Mouse (Mus musculus): ENCODE measurements around the gene Cycs. TPM values are rescaled to one million over a fixed set of nuclear protein-coding genes. Genes with fewer than 3 reads are reported as not detected.

Gene Cycs
- polyA plus RNA-seq (2016; fragmentation: Nextera tagmentation; extraction: Ambion mirVana): 67.5 and 70.3 TPM in 2 replicates

DNA sequence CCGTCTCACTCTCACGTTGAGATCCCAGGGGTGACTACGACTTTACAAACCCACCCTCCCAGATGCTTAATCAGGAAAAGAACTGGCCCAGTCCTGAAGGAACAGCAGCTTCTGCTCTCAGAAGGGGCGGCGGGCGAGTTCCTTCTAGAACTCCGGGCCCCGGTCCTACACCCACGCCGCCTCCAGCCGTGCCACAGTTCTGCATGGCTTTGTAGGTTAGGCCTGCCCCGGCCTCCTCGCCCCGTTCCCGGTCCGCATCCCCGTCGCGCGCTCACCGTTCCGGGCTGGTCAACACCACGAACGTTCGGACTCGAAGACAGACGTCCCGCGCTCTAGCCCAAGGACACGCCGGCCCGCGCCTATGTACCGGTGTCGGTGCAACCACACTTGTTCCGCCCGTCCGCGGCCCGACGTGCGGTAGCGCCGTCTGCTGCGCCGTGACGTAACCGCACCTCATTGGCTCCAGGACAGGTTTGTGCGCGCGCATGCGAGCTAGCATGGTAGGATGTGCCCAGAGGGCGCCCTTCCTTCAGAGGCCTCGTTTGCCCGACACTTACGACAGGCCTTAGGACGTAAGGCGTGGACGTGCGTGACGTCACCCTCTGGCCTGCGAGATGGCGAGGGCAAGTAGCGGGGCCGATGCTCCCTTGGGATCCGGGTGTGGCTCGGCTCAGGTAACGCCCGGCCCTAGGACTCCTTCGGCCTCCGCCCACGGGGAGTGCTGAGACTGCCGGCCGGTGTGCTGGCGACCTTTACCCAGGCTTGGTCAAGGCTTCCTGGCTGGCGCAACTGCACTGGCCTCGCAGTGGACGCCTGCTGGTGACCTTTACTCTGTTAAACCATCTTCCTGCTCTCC lies at the start of gene Cycs:
Cycs (minus strand) TSS at position 398 of the 856 bp plus-strand sequence.
- peaks cover 12% of the 10 kb centered on the region for H3K4me1 ChIP-seq
- WGBS: under 1% methylated on average over 78 of the region's 78 CpGs
- H3K9ac ChIP-seq (replicated peaks): peak within 1 kb of the TSS; percentile 81
- peak within 1 kb of the TSS; percentile 91 for H3K4me2 ChIP-seq (replicated peaks)
- H3K27ac ChIP-seq (replicated peaks): peak within 1 kb of the TSS; percentile 78
- H3K9me3 ChIP-seq: no peaks in the 10 kb centered on the region
- no peaks in the 10 kb centered on the region for H3K27me3 ChIP-seq
- peak; percentile 99 for ATAC-seq (ENCODE audit: low FRiP score, low read depth)
- H3K4me3 ChIP-seq: peak within 1 kb of the TSS; percentile 66
- peaks cover 16% of the 10 kb centered on the region for H3K36me3 ChIP-seq

- no peak for ATAC-seq (ENCODE audit: low FRiP score, low read depth)
- Histone ChIP-seq H3K36me3 (no peaks in the 10 kb centered on the region), H3K4me3 (no peak overlapping the region), H3K27me3 (no peaks in the 10 kb centered on the region), H3K4me2 (replicated peaks) (no peak overlapping the region), H3K9ac (replicated peaks) (no peak overlapping the region), H3K4me1 (no peaks in the 10 kb centered on the region), H3K9me3 (no peaks in the 10 kb centered on the region), H3K27ac (replicated peaks) (no peak overlapping the region)
- WGBS: 29% methylated on average over 4 of the region's 4 CpGs
Measured at GRCm38 (mm10) chr6:50601620-50602019, 35.3 kb upstream of the Cycs start.

GRCm38 (mm10) chr6:50598560-50598959 lies 32.2 kb upstream of the Cycs start:
- Histone ChIP-seq H3K4me2 (replicated peaks) (no peak overlapping the region), H3K4me3 (no peak overlapping the region), H3K27ac (replicated peaks) (no peak overlapping the region), H3K36me3 (no peaks in the 10 kb centered on the region), H3K4me1 (peaks cover 4% of the 10 kb centered on the region), H3K27me3 (peaks cover 15% of the 10 kb centered on the region), H3K9ac (replicated peaks) (no peak overlapping the region), H3K9me3 (no peaks in the 10 kb centered on the region)
- no peak for ATAC-seq (ENCODE audit: low FRiP score, low read depth)
- WGBS: 73% methylated on average over 5 of the region's 5 CpGs

DNA sequence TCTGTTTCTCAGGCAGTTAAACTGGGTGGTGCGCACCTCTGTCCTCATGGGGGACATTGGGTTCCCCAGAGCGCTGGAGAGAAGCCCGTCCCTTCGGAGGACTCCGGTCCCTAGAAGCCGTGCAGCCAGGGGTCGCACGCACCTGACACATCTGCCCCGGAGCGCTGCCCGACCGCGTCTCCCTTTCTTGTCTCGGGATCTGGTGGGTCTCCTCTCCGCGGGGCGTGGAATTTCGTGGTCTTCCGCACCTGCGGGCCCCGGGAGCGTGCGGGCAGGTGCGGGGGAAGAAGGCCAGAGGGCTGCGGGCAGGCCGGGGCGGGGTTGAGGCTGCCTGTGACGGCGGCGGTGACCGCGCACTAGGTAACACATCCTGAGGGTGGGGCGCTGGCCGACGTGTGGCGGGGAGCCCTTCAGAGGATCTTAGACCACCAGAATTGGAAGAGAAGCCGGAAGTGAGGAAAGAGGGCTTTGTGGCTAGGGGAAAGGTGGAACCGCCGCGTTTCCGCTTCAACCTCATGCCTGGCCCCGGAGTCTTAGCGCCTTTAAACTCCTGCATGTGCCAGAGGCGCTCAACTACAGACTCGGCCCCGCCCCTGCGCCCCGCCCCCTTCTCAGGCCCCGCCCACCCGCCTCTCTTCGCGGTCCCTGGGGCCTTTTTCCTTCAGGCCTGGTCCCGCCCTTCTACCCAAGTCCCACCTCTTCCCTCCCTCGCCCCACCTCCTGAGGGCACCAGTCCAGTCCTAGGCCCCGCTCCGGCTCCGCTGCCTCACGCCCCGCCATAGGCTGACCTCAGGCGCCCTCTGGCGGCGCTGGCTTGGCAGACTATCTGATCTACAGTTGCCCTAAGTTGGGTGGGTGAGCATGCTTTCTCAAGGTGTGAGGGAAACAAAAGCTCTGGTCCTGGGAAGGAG lies 30.2 kb upstream of the Cycs start, which contains the start of gene 4921507P07Rik:
4921507P07Rik (minus strand) TSS at position 332 of the 911 bp plus-strand sequence.
- 1% methylated on average over 53 of the region's 62 CpGs for WGBS
- Histone ChIP-seq H3K4me1 (peaks cover 4% of the 10 kb centered on the region), H3K4me2 (replicated peaks) (peak within 1 kb of the TSS; percentile 98), H3K36me3 (no peaks in the 10 kb centered on the region), H3K4me3 (peak within 1 kb of the TSS; percentile 67), H3K9me3 (no peaks in the 10 kb centered on the region), H3K27me3 (peaks cover 15% of the 10 kb centered on the region), H3K27ac (replicated peaks) (no peak within 1 kb of the TSS), H3K9ac (replicated peaks) (peak within 1 kb of the TSS; percentile 73)
- peak; percentile 97 for ATAC-seq (ENCODE audit: low FRiP score, low read depth)

GRCm38 (mm10) chr6:50594372-50594771 lies 28.0 kb upstream of the Cycs start:
- Histone ChIP-seq H3K36me3 (no peaks in the 10 kb centered on the region), H3K4me1 (peaks cover 4% of the 10 kb centered on the region), H3K9me3 (no peaks in the 10 kb centered on the region), H3K27ac (replicated peaks) (no peak overlapping the region), H3K27me3 (peaks cover 15% of the 10 kb centered on the region), H3K4me2 (replicated peaks) (no peak overlapping the region), H3K4me3 (no peak overlapping the region), H3K9ac (replicated peaks) (no peak overlapping the region)
- 86% methylated on average over 2 of the region's 2 CpGs for WGBS
- ATAC-seq (ENCODE audit: low FRiP score, low read depth): no peak

- no peak overlapping the region for H3K27ac ChIP-seq (replicated peaks)
- no peak overlapping the region for H3K4me3 ChIP-seq
- no peaks in the 10 kb centered on the region for H3K9me3 ChIP-seq
- no peak overlapping the region for H3K9ac ChIP-seq (replicated peaks)
- H3K4me2 ChIP-seq (replicated peaks): no peak overlapping the region
- no peak for ATAC-seq (ENCODE audit: low FRiP score, low read depth)
- H3K4me1 ChIP-seq: peaks cover 4% of the 10 kb centered on the region
- peaks cover 15% of the 10 kb centered on the region for H3K27me3 ChIP-seq
- WGBS: 64% methylated on average over 10 of the region's 10 CpGs
- H3K36me3 ChIP-seq: no peaks in the 10 kb centered on the region
Measured at GRCm38 (mm10) chr6:50593334-50593845, 27.1 kb upstream of the Cycs start.

GRCm38 (mm10) chr6:50590234-50590633 lies 23.9 kb upstream of the Cycs start:
- Histone ChIP-seq H3K27ac (replicated peaks) (no peak overlapping the region), H3K4me2 (replicated peaks) (no peak overlapping the region), H3K4me3 (no peak overlapping the region), H3K9me3 (no peaks in the 10 kb centered on the region), H3K9ac (replicated peaks) (no peak overlapping the region), H3K36me3 (no peaks in the 10 kb centered on the region), H3K4me1 (no peaks in the 10 kb centered on the region), H3K27me3 (peaks cover 5% of the 10 kb centered on the region; the same call in 1 of the 2 replicates)
- ATAC-seq (ENCODE audit: low FRiP score, low read depth): no peak
- 95% methylated on average over 3 of the region's 3 CpGs for WGBS

- no peaks in the 10 kb centered on the region for H3K36me3 ChIP-seq
- no peak overlapping the region for H3K4me3 ChIP-seq
- no peak for ATAC-seq (ENCODE audit: low FRiP score, low read depth)
- H3K9me3 ChIP-seq: no peaks in the 10 kb centered on the region
- no peaks in the 10 kb centered on the region for H3K27me3 ChIP-seq
- WGBS: 84% methylated on average over 1 of the region's 1 CpGs
- H3K27ac ChIP-seq (replicated peaks): no peak overlapping the region
- no peak overlapping the region for H3K9ac ChIP-seq (replicated peaks)
- no peaks in the 10 kb centered on the region for H3K4me1 ChIP-seq
- no peak overlapping the region for H3K4me2 ChIP-seq (replicated peaks)
Measured at GRCm38 (mm10) chr6:50588251-50588650, 21.9 kb upstream of the Cycs start.

GRCm38 (mm10) chr6:50587412-50587811 lies 21.1 kb upstream of the Cycs start:
- Histone ChIP-seq H3K36me3 (no peaks in the 10 kb centered on the region), H3K4me2 (replicated peaks) (no peak overlapping the region), H3K4me1 (no peaks in the 10 kb centered on the region), H3K27ac (replicated peaks) (no peak overlapping the region), H3K9me3 (no peaks in the 10 kb centered on the region), H3K4me3 (no peak overlapping the region), H3K9ac (replicated peaks) (no peak overlapping the region), H3K27me3 (no peaks in the 10 kb centered on the region)
- ATAC-seq (ENCODE audit: low FRiP score, low read depth): no peak
- WGBS: 93% methylated on average over 2 of the region's 2 CpGs

- WGBS: 86% methylated on average over 5 of the region's 5 CpGs
- Histone ChIP-seq H3K27ac (replicated peaks) (no peak overlapping the region), H3K27me3 (no peaks in the 10 kb centered on the region), H3K9ac (replicated peaks) (no peak overlapping the region), H3K4me3 (no peak overlapping the region), H3K36me3 (no peaks in the 10 kb centered on the region), H3K4me1 (no peaks in the 10 kb centered on the region), H3K9me3 (no peaks in the 10 kb centered on the region), H3K4me2 (replicated peaks) (no peak overlapping the region)
- ATAC-seq (ENCODE audit: low FRiP score, low read depth): no peak
Measured at GRCm38 (mm10) chr6:50586316-50586715, 20.0 kb upstream of the Cycs start.

DNA sequence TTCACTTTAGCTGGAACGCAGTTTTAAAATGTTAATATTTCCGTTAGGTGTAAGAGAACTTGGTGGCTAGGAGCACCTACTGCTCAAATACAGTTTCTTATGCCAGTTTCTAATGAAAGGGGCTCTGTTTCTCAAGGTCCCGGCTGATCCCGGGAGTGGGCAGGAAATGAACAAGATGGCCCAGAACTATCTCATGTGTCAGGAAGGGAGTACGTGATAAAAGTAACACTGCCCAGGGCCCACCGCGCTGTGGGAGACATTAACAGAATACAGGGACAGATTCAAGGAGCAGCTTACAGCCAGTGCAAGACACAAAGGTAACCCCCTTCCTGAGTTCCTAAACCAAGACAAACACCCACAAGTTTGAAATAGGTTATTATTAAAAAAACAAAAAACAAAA lies 19.4 kb upstream of the Cycs start:
- no peaks in the 10 kb centered on the region for H3K9me3 ChIP-seq
- H3K4me2 ChIP-seq (replicated peaks): no peak overlapping the region
- 88% methylated on average over 7 of the region's 7 CpGs for WGBS
- H3K27me3 ChIP-seq: no peaks in the 10 kb centered on the region
- H3K4me3 ChIP-seq: no peak overlapping the region
- no peaks in the 10 kb centered on the region for H3K36me3 ChIP-seq
- ATAC-seq (ENCODE audit: low FRiP score, low read depth): no peak
- no peak overlapping the region for H3K9ac ChIP-seq (replicated peaks)
- H3K27ac ChIP-seq (replicated peaks): no peak overlapping the region
- H3K4me1 ChIP-seq: no peaks in the 10 kb centered on the region

- no peak overlapping the region for H3K9ac ChIP-seq (replicated peaks)
- ATAC-seq (ENCODE audit: low FRiP score, low read depth): no peak
- no peaks in the 10 kb centered on the region for H3K36me3 ChIP-seq
- no peaks in the 10 kb centered on the region for H3K9me3 ChIP-seq
- WGBS: 83% methylated on average over 1 of the region's 1 CpGs
- H3K4me1 ChIP-seq: peaks cover 7% of the 10 kb centered on the region
- H3K27ac ChIP-seq (replicated peaks): no peak overlapping the region
- no peak overlapping the region for H3K4me3 ChIP-seq
- no peak overlapping the region for H3K4me2 ChIP-seq (replicated peaks)
- H3K27me3 ChIP-seq: no peaks in the 10 kb centered on the region
Measured at GRCm38 (mm10) chr6:50571661-50572060, 5.3 kb upstream of the Cycs start.
